ENCODE assay signal across 10 mouse cellular contexts in the genomic region with DNA sequence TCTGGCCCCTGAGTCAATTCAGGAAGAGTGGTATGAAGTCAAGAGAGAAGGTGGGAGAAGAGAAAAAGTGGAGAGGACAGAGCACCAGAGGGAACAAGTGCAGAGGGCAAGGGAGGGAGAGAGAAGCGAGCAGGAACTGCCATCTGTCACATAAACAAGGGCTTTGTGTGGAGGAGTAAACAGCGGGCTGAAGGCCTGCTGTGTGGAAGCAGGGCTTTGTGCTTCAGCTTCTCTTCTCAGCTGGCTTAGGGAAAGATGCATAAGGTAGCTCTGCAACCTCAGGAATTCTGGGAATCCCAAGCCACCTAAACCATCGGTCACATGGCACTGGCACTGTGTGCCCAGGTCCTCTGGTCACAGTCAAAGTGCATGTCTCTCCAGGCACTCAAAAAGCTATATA.
A peak's percentile ranks its signal among the peaks of the same experiment; 100 is the strongest.
DNase-seq lines count a peak whose midpoint lies in the region; ATAC-seq lines count a peak whose summit lies in the region.
"Had no signal": no experiment of that assay in that cellular context is flagged by ENCODE, and none has a peak within 500 bp of the region (broad histone marks: within the 10 kb centered on the region; RNA-seq: fewer than 3 reads in every experiment).

No protein-coding gene starts in this region.

- no peaks in the 10 kb centered on the region for H3K36me3 ChIP-seq in hindbrain, embryonic 10.5 days
- H3K36me3 ChIP-seq in midbrain, embryonic 15.5 days (replicated peaks) = no peaks in the 10 kb centered on the region
- H3K36me3 ChIP-seq: intestine, embryonic 15.5 days had no signal

- peak overlapping the region; percentile 77 for H3K27ac ChIP-seq in hindbrain, embryonic 10.5 days
- H3K27ac ChIP-seq in midbrain, embryonic 15.5 days = 0 out of 2 replicates have a peak overlapping the region, but pooled peaks have one; percentile 35
- H3K27ac ChIP-seq: intestine, embryonic 15.5 days had no signal

- H3K9ac ChIP-seq in midbrain, embryonic 15.5 days = no peak overlapping the region
- H3K9ac ChIP-seq: intestine, embryonic 15.5 days had no signal

- H3K9me3 ChIP-seq in hindbrain, embryonic 10.5 days = no peaks in the 10 kb centered on the region
- no peaks in the 10 kb centered on the region for H3K9me3 ChIP-seq in midbrain, embryonic 15.5 days
- H3K9me3 ChIP-seq: intestine, embryonic 15.5 days had no signal

- H3K27me3 ChIP-seq in hindbrain, embryonic 10.5 days (ENCODE audit: insufficient read depth, poor library complexity, severe bottlenecking) = no peaks in the 10 kb centered on the region
- no peaks in the 10 kb centered on the region for H3K27me3 ChIP-seq in midbrain, embryonic 15.5 days (replicated peaks)
- H3K27me3 ChIP-seq: intestine, embryonic 15.5 days had no signal

- ATAC-seq in midbrain, embryonic 15.5 days (replicated peaks) = peak; percentile 55; the same call in 1 of the 2 replicates
- ATAC-seq: intestine, embryonic 15.5 days had no signal

- DNase-seq in brain, embryonic 18.5 days (ENCODE audit: low read depth, low spot score) = peak; percentile 4
- DNase-seq in cerebellum, adult 9-10 months = peak; percentile 85
- no peak for DNase-seq in hindbrain, embryonic 10.5 days (ENCODE audit: low spot score)
- no peak for DNase-seq in gastrocnemius, adult 8-10 months (ENCODE audit: low spot score in 2 of 2)
- DNase-seq in lung, postnatal 4 days = no peak
- no peak for DNase-seq in right cerebral cortex, postnatal 10 days (ENCODE audit: low spot score in 2 of 2)
- DNase-seq: gastrocnemius, postnatal 10 days; spleen, adult 18-20 months had no signal

- no peak overlapping the region for H3K4me3 ChIP-seq in hindbrain, embryonic 10.5 days
- H3K4me3 ChIP-seq in midbrain, embryonic 15.5 days = no peak overlapping the region
- H3K4me3 ChIP-seq: intestine, embryonic 15.5 days had no signal

- H3K4me2 ChIP-seq in midbrain, embryonic 15.5 days = no peak overlapping the region
- H3K4me2 ChIP-seq: intestine, embryonic 15.5 days had no signal

- H3K4me1 ChIP-seq in hindbrain, embryonic 10.5 days (replicated peaks) = peaks cover 31% of the 10 kb centered on the region
- peaks cover 8% of the 10 kb centered on the region; the same call in 1 of the 2 replicates for H3K4me1 ChIP-seq in midbrain, embryonic 15.5 days

- WGBS in hindbrain, embryonic 10.5 days = 22% methylated on average over 3 of the region's 3 CpGs
- WGBS in midbrain, embryonic 15.5 days = 10% methylated on average over 3 of the region's 3 CpGs

Comparison
In these comparisons a context has a peak if more than half of its experiments do, and no peak if none do; other contexts are left out.
1. DNase-seq: peak in brain, embryonic 18.5 days (single experiment) and cerebellum, adult 9-10 months (single experiment); none in hindbrain, embryonic 10.5 days (single experiment), gastrocnemius, adult 8-10 months (0 of 2), lung, postnatal 4 days (0 of 2) and right cerebral cortex, postnatal 10 days (0 of 2).